Mouse (Mus musculus) neural tube, embryonic 11.5 days (tissue): ENCODE results near the gene Gm498. TPM values are rescaled to one million over a fixed set of nuclear protein-coding genes. Genes with fewer than 3 reads are reported as not detected.

ENCODE experiments used
- ATAC-seq: fragments of 200-750 bp; cut with Nextera tagmentation; 2 replicates; pipeline ENCODE4 v1.8.0; 2017; ENCODE audit warnings: moderate number of reproducible peaks, mild to moderate bottlenecking, moderate TSS enrichment, moderate library complexity; ENCODE audit not compliant: insufficient read depth, low FRiP score, low TSS enrichment
- DNase-seq: peaks from one replicate; pipeline ENCODE4 v3.0.0-alpha.2; 2015; ENCODE audit warnings: low spot score
- H3K27ac ChIP-seq: fragments of 300-500 bp; sonication (generic); 2 replicates; pipeline ENCODE4 v1.5.1; 2014; ENCODE audit warnings: low read depth, mild to moderate bottlenecking, low read length
- H3K27me3 ChIP-seq: fragments of 300-500 bp; sonication (generic); 2 replicates; pipeline ENCODE4 v1.6.1; 2014; ENCODE audit warnings: mild to moderate bottlenecking, low read length, mixed read lengths; ENCODE audit not compliant: control insufficient read depth, insufficient read depth
- H3K36me3 ChIP-seq: fragments of 300-500 bp; sonication (generic); 2 replicates; pipeline ENCODE4 v1.6.1; 2014; ENCODE audit warnings: mild to moderate bottlenecking, low read length, moderate library complexity, mixed read lengths; ENCODE audit not compliant: control insufficient read depth, insufficient read depth
- H3K4me1 ChIP-seq: fragments of 300-500 bp; sonication (generic); 2 replicates; pipeline ENCODE4 v1.6.1; 2014; ENCODE audit warnings: low read length, mixed read lengths; ENCODE audit not compliant: control insufficient read depth, insufficient read depth
- H3K4me2 ChIP-seq: fragments of 300-500 bp; sonication (generic); 2 replicates; pipeline ENCODE4 v1.6.1; 2014; ENCODE audit warnings: low read depth, mild to moderate bottlenecking, moderate library complexity
- H3K4me3 ChIP-seq: fragments of 300-500 bp; sonication (generic); 2 replicates; pipeline ENCODE4 v1.5.1; 2014; ENCODE audit warnings: low read depth, low read length
- H3K9ac ChIP-seq: fragments of 300-500 bp; sonication (generic); 2 replicates; pipeline ENCODE4 v1.6.1; 2014; ENCODE audit warnings: mild to moderate bottlenecking, low read length
- H3K9me3 ChIP-seq: fragments of 300-500 bp; sonication (generic); 2 replicates; pipeline ENCODE4 v1.6.1; 2016; ENCODE audit warnings: low read length; ENCODE audit not compliant: control insufficient read depth
- WGBS: fragments of 180-500 bp; shearing (Covaris S2); extraction: QIAGEN DNeasy Blood & Tissue Kit; methylation state at CpG from one replicate; pipeline ENCODE4 v1.1.7; 2014; 5-methylcytosine and 5-hydroxymethylcytosine counted together
- polyA plus RNA-seq: library from polyadenylated mRNA; unstranded; fragments of >200 nt; fragmentation: Nextera tagmentation; extraction: Ambion mirVana; gene quantifications from 2 replicates; pipeline ENCODE4 v1.2.1, GENCODE M21; 2014

Gm498 gene
- polyA plus RNA-seq, 1 experiment from 2014 or later = not detected

DNA sequence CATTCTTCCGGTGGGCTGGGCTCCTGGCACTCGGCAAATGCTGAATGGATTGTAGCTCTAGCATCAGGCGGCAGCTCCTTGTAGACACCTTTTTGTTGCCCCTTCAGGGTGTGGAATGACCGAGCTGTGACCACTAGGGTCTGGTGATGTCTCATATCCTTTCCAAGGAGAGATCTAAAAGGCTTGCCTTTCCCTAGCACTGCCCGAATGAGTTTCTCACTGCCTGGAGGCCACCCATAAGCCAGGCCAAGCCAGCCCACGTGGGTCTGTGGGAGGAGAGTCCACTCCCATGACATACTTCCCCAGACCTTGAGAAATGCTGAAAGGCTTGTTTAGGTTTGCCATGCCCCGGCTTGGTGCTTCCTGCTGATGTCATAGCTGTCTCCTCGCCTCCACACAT is 34.4 kb upstream of the Gm498 start:
- H3K4me2 ChIP-seq = no peak overlapping the region
- no peak overlapping the region for H3K4me3 ChIP-seq
- H3K27ac ChIP-seq = no peak overlapping the region
- no peaks in the 10 kb centered on the region for H3K9me3 ChIP-seq
- H3K27me3 ChIP-seq = no peaks in the 10 kb centered on the region
- ATAC-seq (no peak), DNase-seq (no peak)
- 84% methylated on average over 8 of the region's 8 CpGs for WGBS
- peaks cover 1% of the 10 kb centered on the region for H3K36me3 ChIP-seq
- H3K4me1 ChIP-seq = peaks cover 8% of the 10 kb centered on the region
- no peak overlapping the region; the same call in 1 of the 2 replicates for H3K9ac ChIP-seq

DNA sequence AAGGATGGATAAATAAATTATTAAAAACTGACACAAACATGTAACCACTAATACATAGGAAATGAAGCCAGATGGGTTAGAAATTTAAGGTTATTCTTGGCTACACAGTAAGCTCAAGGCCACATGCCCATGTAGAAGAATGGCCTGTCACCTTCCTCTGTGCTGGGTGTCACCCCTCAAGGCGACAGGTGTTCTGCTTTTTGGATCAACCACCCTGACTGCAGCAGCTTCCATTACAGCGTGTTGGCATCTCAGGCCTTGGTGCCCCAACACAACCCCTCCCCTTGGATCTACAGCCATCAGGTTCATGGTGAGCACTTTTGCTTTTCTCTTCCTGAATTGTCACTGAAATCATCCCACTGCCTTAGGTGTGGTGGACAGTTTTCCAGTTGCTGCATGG is 34.0 kb upstream of the Gm498 start:
- Histone ChIP-seq H3K9ac (no peak overlapping the region), H3K4me3 (no peak overlapping the region), H3K9me3 (no peaks in the 10 kb centered on the region), H3K4me2 (no peak overlapping the region), H3K27ac (no peak overlapping the region), H3K4me1 (peaks cover 8% of the 10 kb centered on the region), H3K36me3 (peaks cover 5% of the 10 kb centered on the region), H3K27me3 (no peaks in the 10 kb centered on the region)
- ATAC-seq (no peak), DNase-seq (no peak)
- WGBS = 94% methylated on average over 2 of the region's 2 CpGs

DNA sequence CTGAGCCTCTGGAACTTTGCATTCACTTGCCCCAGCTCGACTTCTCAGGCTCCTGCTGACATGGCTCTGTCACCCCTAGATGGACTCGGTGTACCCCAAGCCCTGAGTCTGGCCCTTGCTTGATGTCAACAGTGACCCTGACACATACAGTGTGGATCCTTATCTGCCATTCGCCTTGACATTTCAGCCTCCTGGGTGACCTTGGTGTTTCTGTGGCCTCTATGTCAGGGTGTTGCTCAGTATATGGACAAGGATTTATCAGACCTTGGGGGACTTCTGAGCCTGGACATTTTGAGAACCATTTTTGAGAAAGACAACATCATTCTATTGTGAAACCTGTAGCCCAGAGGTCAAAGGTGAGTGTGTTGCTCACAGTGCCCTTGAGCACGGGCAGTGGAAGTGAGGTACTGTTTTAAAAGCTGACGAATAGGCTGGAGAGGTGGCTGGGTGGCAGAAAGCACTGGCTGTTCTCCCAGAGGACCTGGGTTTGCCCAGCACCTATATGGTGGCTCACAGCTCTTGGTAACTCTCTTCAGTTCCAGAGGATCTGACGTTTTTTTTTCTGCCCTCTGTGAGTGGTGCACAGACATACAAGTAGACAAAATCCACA is 33.0 kb upstream of the Gm498 start:
- H3K27me3 ChIP-seq = no peaks in the 10 kb centered on the region
- H3K9me3 ChIP-seq = no peaks in the 10 kb centered on the region
- H3K4me2 ChIP-seq = no peak overlapping the region
- no peak overlapping the region for H3K27ac ChIP-seq
- DNase-seq = no peak
- H3K4me3 ChIP-seq = no peak overlapping the region
- WGBS = 83% methylated on average over 6 of the region's 6 CpGs
- H3K36me3 ChIP-seq = peaks cover 8% of the 10 kb centered on the region
- no peak overlapping the region for H3K9ac ChIP-seq
- ATAC-seq = no peak
- peaks cover 8% of the 10 kb centered on the region for H3K4me1 ChIP-seq

DNA sequence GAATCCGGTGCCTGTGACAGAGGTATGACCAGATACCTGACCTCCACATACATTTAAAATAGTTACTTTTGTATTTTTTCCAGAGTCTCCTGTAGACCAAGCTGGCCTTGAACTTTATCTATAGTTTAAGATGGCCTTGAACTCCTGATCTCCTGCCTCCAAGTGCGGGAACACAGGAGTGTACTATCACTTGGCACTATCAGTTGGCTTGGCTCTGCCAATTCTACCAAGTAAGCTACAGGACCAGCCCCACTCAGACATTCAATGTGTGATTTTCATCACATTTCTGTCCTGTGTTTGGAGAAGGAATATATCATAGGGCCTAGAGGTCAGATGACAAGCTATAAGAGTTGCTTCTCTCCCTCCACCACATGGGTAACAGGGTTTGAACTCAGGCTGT is 32.3 kb upstream of the Gm498 start:
- H3K27ac ChIP-seq = no peak overlapping the region
- no peak overlapping the region for H3K9ac ChIP-seq
- no peaks in the 10 kb centered on the region for H3K27me3 ChIP-seq
- DNase-seq = no peak
- H3K4me2 ChIP-seq = no peak overlapping the region
- H3K36me3 ChIP-seq = peaks cover 9% of the 10 kb centered on the region
- 96% methylated on average over 2 of the region's 2 CpGs for WGBS
- H3K4me3 ChIP-seq = no peak overlapping the region
- H3K9me3 ChIP-seq = no peaks in the 10 kb centered on the region
- ATAC-seq = no peak
- H3K4me1 ChIP-seq = peaks cover 8% of the 10 kb centered on the region

DNA sequence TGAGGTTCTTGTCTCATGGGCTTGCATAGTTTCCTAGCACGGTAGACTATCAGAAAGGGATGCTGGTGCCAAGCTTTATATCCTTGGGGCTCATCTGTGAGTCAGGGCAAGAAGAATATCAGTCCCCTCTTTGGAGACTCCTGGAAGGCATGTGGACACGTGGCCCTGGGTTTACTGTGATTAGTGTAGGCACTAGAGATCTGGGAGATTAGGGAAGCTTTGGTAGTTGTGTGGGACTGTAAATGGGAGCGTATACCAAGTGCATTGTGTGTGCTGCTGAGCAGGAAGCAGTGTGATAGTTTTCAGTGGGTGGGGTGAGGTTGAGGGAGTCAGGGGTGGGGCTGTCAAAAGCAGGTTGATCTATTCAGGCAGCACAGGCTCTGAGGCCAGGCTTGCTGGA is 31.7 kb upstream of the Gm498 start:
- H3K9me3 ChIP-seq = no peaks in the 10 kb centered on the region
- DNase-seq (no peak), ATAC-seq (no peak)
- WGBS = 89% methylated on average over 3 of the region's 3 CpGs
- no peak overlapping the region for H3K4me3 ChIP-seq
- H3K4me2 ChIP-seq = no peak overlapping the region
- no peak overlapping the region for H3K9ac ChIP-seq
- peaks cover 9% of the 10 kb centered on the region for H3K36me3 ChIP-seq
- H3K4me1 ChIP-seq = peaks cover 8% of the 10 kb centered on the region
- no peaks in the 10 kb centered on the region for H3K27me3 ChIP-seq
- H3K27ac ChIP-seq = no peak overlapping the region

DNA sequence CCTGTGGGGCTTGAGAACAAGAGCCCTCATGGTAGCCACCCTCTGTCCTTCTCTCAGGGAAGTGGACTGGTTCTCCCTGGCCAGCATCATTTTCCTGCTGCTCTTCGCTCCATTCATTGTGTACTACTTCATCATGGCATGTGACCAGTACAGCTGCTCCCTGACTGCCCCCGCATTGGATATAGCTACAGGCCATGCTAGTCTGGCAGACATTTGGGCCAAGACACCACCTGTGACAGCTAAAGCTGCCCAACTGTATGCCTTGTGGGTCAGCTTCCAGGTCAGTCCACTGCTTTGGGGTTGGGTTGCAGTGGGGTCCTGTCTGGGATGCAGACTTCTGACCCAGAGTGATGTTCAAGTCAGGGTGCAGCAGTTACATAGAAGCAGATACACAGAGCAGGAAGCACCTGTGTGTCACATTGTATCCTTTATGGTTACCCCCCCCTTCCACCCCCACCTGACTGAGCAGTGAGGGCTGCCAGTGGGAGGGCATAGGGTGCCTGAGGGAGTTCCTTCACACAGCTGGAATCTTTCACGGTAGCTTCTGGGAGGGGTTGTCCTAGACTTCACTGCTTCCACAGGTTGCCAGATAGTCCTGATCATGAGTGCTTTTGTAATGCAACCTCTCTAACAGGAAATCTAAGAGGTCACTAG is 28.8 kb upstream of the Gm498 start:
- H3K9me3 ChIP-seq = no peaks in the 10 kb centered on the region
- H3K4me2 ChIP-seq = no peak overlapping the region
- no peak overlapping the region for H3K4me3 ChIP-seq
- H3K27ac ChIP-seq = no peak overlapping the region
- H3K9ac ChIP-seq = no peak overlapping the region
- 94% methylated on average over 3 of the region's 3 CpGs for WGBS
- H3K4me1 ChIP-seq = 0 out of 2 replicates have a peak, but pooled peaks cover 2% of the 10 kb centered on the region
- DNase-seq (no peak), ATAC-seq (no peak)
- peaks cover 19% of the 10 kb centered on the region for H3K36me3 ChIP-seq
- no peaks in the 10 kb centered on the region for H3K27me3 ChIP-seq

DNA sequence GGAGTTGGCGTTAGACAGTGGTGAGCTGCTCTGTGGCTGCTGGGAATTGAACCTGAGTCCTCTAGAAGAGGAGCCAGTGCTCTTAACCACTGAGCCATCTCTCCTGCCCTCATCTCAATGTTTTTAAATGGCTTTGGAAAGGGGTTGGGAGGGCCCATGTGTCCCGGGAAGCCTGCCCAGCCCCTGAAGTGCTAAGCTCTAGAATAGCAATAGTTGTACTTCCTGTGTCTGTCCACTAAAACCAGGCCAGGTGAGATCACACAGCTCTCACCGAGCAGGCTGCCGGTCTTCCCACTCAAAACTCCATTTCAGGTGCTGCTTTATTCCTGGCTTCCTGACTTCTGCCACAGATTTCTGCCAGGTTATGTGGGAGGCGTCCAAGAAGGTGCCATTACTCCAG is 26.5 kb upstream of the Gm498 start:
- Histone ChIP-seq H3K9ac (no peak overlapping the region), H3K9me3 (no peaks in the 10 kb centered on the region), H3K27me3 (no peaks in the 10 kb centered on the region), H3K4me2 (no peak overlapping the region), H3K36me3 (peaks cover 29% of the 10 kb centered on the region), H3K4me3 (no peak overlapping the region), H3K4me1 (no peaks in the 10 kb centered on the region), H3K27ac (no peak overlapping the region)
- no peak for DNase-seq
- WGBS = 86% methylated on average over 5 of the region's 5 CpGs
- ATAC-seq = no peak

DNA sequence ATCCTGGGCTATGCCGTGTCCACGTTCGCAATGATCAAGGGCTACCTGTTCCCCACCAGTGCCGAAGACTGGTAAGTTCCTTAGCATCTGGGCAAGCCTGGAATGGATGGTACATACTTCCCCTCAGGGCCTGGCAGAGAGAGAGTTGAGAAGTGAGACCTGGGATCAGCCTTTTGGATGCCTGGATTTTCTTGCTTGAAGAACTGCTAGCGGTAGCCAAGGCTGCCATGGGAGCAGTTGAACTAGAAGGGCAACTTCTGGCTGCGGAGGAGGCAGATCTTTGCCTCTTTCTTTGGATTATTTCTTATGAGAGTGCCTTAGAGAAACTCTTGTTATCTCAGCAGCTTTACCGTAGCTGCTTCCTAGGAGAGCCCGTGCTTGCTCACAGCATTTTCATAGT is 25.3 kb upstream of the Gm498 start:
- Histone ChIP-seq H3K27me3 (no peaks in the 10 kb centered on the region), H3K36me3 (peaks cover 38% of the 10 kb centered on the region), H3K9me3 (no peaks in the 10 kb centered on the region), H3K4me2 (no peak overlapping the region), H3K4me1 (no peaks in the 10 kb centered on the region), H3K9ac (no peak overlapping the region), H3K27ac (no peak overlapping the region), H3K4me3 (no peak overlapping the region)
- DNase-seq (no peak), ATAC-seq (no peak)
- WGBS = 98% methylated on average over 8 of the region's 8 CpGs

DNA sequence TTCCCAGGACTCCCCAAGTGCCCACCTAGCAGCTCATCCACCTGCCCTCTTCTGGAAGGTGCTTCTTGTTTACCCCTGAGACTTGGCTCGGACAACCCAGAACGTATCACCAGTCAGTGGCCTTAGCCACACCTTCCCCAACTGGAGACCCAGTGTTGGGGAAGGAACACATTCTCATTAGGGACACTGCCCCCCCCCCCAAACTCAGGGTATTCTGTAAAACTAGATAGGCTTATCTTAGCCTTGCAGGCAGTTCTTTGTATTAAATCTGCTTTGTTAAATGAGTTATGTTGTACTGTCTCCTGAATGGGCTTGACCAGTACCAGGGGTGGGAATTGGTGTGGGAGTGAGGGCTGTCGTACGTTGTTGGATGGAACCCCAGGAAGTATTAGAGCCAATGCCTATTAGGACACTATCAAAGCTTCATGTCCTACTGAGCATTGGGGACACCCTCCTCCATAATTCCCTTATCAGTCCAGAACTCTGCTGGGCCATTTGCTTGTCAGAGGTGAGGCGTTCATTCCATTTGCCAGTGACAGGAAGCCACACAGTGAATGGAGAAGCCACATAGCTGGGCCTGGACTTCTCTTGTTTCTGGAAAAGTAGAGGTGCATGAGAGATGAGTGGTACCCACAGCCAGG is 18.4 kb upstream of the Gm498 start:
- no peaks in the 10 kb centered on the region for H3K9me3 ChIP-seq
- no peak overlapping the region for H3K9ac ChIP-seq
- H3K27me3 ChIP-seq = no peaks in the 10 kb centered on the region
- no peak overlapping the region for H3K27ac ChIP-seq
- no peaks in the 10 kb centered on the region for H3K4me1 ChIP-seq
- no peak for ATAC-seq
- H3K4me2 ChIP-seq = no peak overlapping the region
- H3K36me3 ChIP-seq = peaks cover 24% of the 10 kb centered on the region
- H3K4me3 ChIP-seq = no peak overlapping the region
- no peak for DNase-seq
- 94% methylated on average over 5 of the region's 5 CpGs for WGBS
